Mouse (Mus musculus): Measurements from ENCODE around the gene Agpat1.

Gene Agpat1

DNA sequence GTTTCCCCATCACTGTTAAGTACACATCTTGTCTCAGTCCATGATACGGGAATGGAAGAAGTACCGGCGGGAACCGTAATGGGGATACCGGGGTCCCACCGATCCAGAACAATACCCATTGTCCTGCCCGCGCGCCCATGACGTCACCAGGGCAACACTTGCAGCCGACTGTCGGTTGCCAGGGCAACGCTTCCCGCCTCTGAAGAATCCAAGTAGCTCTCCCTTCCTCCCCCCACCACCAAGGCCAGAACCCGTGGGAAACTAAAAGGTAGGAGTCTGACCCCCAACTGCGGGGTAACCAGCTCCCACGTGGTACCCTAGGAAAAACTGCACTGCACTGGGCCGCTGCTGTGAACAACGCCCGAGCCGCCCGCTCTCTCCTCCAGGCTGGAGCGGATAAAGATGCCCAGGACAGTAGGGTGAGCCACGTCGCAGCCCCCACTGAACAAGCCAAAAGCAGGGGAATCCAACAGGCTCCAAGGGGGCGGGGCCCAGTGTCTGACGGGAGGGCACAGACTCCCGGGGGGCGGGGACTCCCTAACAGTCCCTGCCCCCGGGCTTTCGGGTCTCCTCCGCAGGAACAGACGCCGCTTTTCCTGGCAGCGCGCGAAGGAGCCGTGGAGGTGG, 17.2 kb upstream of the Agpat1 start:
- DNase-seq, result peak; percentile 58

- DNase-seq, result peak; percentile 98
Measured at GRCm38 (mm10) chr17:34587423-34587811, 16.6 kb upstream of the Agpat1 start.

- no peak for DNase-seq
Measured at GRCm38 (mm10) chr17:34587814-34588213, 16.2 kb upstream of the Agpat1 start.

DNA sequence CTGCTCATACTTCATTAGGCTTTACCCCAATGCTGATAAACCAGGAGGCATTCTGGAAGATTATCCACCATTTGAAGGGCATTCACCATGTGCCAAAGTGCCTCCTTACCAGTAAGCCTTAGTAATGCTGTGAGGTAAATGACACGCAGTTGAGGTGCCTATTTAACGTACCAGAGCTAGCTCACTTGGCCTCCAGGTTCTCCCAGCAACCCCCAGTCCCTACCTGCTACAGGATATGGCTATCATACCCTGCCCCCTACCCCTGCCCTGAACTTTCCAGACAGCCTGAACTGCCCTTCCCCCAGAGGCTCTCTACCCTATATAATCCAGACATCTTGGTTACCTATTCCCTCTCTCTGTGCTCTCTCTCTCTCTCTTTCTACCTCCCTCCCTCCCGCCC, 15.3 kb upstream of the Agpat1 start:
- DNase-seq, result peak; percentile 39

GRCm38 (mm10) chr17:34589206-34589605, 14.9 kb upstream of the Agpat1 start:
- DNase-seq, result peak; percentile 52

- peak; percentile 83 for DNase-seq
Measured at GRCm38 (mm10) chr17:34589681-34590101, 14.4 kb upstream of the Agpat1 start, which contains the start of gene Gpsm3. Gene Gpsm3, plus strand, starts transcription at chr17:34589806.

GRCm38 (mm10) chr17:34590154-34590987, 13.7 kb upstream of the Agpat1 start:
- peak; percentile 45 for DNase-seq

- DNase-seq, result peak; percentile 63
Measured at GRCm38 (mm10) chr17:34591029-34591993, 12.8 kb upstream of the Agpat1 start, which contains the start of gene Pbx2. Gene Pbx2, plus strand, starts transcription at chr17:34591266.

GRCm38 (mm10) chr17:34591994-34592375, 12.1 kb upstream of the Agpat1 start:
- peak; percentile 91 for DNase-seq

- peak; percentile 34 for DNase-seq
Measured at GRCm38 (mm10) chr17:34592581-34593549, 11.2 kb upstream of the Agpat1 start.

GRCm38 (mm10) chr17:34593752-34594525, 10.1 kb upstream of the Agpat1 start:
- DNase-seq, result no peak

DNA sequence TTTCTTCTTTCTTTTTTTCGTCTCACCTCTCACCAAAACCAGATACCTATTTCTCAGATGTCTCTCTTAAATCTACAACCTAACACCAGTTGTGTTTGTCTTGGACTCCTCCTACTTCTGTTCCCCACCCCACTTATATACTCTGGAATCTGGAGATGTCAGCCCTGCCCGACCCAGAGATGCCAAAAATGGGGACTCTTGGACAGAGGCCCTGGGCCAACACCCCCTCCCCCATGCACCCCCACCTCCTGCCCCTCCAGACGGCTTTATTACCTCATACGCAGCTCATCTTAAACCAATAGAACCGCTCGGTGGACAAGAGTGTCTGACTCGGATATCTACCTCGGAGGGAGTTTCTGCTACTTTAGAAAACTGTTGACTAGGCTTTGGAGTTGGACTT, 8.0 kb upstream of the Agpat1 start:
- no peak for DNase-seq

GRCm38 (mm10) chr17:34597566-34598095, 6.4 kb upstream of the Agpat1 start, which contains the start of gene Ager:
Gene Ager, plus strand, starts transcription at chr17:34597862.
- DNase-seq, result no peak

DNA sequence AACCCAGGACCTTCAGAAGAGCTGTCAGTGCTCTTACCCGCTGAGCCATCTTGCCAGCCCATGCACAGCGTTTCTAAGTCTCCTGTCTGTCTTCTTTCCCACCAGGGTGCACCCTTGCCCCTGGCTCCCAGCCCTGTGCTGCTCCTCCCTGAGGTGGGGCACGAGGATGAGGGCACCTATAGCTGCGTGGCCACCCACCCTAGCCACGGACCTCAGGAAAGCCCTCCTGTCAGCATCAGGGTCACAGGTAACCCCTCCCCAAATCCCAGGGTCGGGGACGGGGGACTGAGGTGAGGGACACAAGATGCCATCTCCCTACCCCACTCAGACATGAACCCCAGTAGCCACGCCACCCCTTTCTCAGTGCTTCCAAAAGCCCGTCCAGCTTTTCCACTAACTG, 4.2 kb upstream of the Agpat1 start:
- no peak for DNase-seq

- no peak for DNase-seq
Measured at GRCm38 (mm10) chr17:34601796-34602195, 2.3 kb upstream of the Agpat1 start.

DNA sequence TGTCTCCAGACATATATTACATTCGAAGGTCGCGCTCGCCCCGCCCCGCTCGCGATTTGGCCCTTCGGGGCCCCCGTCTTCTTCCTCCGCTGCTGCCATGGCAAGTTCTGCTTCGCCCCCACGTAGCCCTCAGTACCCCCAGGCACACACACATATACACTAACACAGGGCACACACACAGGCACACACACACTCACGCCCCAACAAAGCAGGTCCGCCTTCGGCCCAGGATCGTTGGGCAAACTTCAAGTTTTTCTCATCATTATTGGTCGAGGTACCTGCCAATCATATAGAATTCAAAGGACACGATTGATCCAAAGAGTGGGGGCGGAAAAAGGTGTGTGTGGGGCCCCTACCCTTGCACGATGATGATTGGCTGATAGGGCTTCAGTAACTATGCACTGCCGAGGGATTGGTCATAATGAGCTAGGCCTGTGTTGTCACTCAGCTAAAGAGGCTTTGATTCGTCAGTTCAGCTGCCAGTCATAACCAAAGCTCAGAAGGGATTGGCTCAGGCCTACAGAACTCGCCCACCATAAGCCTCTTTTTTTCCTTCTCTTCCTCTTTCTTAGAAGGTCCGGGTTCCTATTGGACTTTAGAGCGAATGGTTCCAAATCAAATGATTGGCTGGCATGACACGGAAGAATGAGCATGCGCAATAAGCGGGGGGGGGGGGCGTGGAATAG, 544 bp upstream of the Agpat1 start, which contains the start of gene Rnf5:
Rnf5 (minus strand) TSS at position 316 of the 686 bp plus-strand sequence.
- DNase-seq, result peak; percentile 98

GRCm38 (mm10) chr17:34604511-34605237, 612 bp downstream of the Agpat1 start:
- DNase-seq, result no peak

DNA sequence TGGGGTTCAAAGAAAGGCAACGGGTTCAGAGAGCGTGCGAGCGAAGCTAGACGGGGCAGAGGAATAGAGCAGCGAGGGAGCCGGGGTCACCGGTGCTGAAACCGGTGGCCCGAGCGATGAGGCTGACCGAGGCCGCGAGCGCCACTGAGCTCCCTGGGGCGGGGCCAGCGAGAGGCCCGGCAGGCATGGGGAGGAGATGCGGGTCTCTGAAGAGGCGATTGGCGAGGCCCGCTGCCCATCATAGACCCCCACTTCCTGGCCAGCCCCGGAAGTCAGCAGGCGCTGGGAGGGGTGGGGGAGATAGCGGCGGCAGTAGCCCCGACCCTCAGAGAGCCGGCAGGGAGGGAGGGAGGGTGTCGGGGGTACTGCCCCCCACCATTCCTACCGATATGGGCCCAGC, 1.5 kb downstream of the Agpat1 start:
- DNase-seq, result peak; percentile 97
